In the genomic region with DNA sequence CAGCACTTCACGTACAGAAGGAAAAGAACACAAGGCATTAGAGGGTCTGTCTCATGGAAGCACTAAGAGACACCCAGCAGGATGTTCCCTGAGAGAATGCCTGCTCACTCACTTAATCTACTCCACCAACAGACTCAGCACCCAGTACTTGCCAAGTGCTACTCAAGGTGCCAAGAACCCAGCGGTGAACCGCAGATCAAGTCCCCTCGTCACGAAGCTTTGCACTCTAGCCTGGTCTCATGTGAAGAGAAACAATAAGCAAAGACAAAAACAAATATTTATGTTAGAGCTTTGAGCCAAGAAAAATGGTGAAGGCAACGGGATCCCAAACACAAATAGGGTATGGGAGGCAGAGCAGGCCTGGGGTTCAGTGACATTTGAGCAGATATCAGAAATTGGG, we compare ENCODE assay signal across 25 mouse cellular contexts. TPM values are rescaled to one million over a fixed set of nuclear protein-coding genes. Genes with fewer than 3 reads are reported as not detected.
A peak's percentile ranks its signal among the peaks of the same experiment; 100 is the strongest.
DNase-seq lines count a peak whose midpoint lies in the region; ATAC-seq and TF ChIP-seq lines count a peak whose summit lies in the region.
"Had no signal": no experiment of that assay in that cellular context is flagged by ENCODE, and none has a peak within 500 bp of the region (broad histone marks: within the 10 kb centered on the region; RNA-seq: fewer than 3 reads in every experiment).

No protein-coding gene starts in this region.

- peak overlapping the region; percentile 75 for H3K27ac ChIP-seq in liver, embryonic 12.5 days
- H3K27ac ChIP-seq in liver, embryonic 11.5 days (ENCODE audit: low read depth, low read length): no peak overlapping the region
- H3K27ac ChIP-seq in bone marrow, adult 2 months (ENCODE audit: control insufficient read depth, insufficient read depth, low read depth, low read length, poor library complexity): peak overlapping the region; percentile 48; the same call in 1 of the 2 replicates
- H3K27ac ChIP-seq in liver, embryonic 16.5 days (ENCODE audit: low read length): peak overlapping the region; percentile 21; the same call in 1 of the 2 replicates
- H3K27ac ChIP-seq: embryonic facial prominence, embryonic 15.5 days; forebrain, embryonic 15.5 days; hindbrain, embryonic 15.5 days; midbrain, embryonic 10.5 days; neural tube, embryonic 13.5 days had no signal

- H3K9ac ChIP-seq in liver, embryonic 12.5 days: peak overlapping the region; percentile 39
- H3K9ac ChIP-seq in liver, embryonic 11.5 days (ENCODE audit: low read depth, low read length): no peak overlapping the region
- H3K9ac ChIP-seq in liver, embryonic 16.5 days (ENCODE audit: low read depth, low read length): no peak overlapping the region
- H3K9ac ChIP-seq: embryonic facial prominence, embryonic 15.5 days; forebrain, embryonic 15.5 days; hindbrain, embryonic 15.5 days; neural tube, embryonic 13.5 days had no signal

- H3K4me1 ChIP-seq in liver, embryonic 12.5 days: peaks cover 99% of the 10 kb centered on the region
- H3K4me1 ChIP-seq in liver, embryonic 11.5 days (replicated peaks; ENCODE audit: control insufficient read depth, insufficient read depth, low read length): peaks cover 32% of the 10 kb centered on the region
- H3K4me1 ChIP-seq in bone marrow, adult 2 months (ENCODE audit: control insufficient read depth, insufficient read depth, low read length): peaks cover 12% of the 10 kb centered on the region
- peaks cover 64% of the 10 kb centered on the region for H3K4me1 ChIP-seq in liver, embryonic 16.5 days (ENCODE audit: control insufficient read depth, low read depth, low read length)

- no peaks in the 10 kb centered on the region for H3K9me3 ChIP-seq in liver, embryonic 12.5 days (replicated peaks)
- no peaks in the 10 kb centered on the region for H3K9me3 ChIP-seq in liver, embryonic 11.5 days (ENCODE audit: control insufficient read depth, low read length)
- H3K9me3 ChIP-seq in liver, embryonic 16.5 days (replicated peaks; ENCODE audit: control insufficient read depth, low read length): no peaks in the 10 kb centered on the region
- H3K9me3 ChIP-seq: embryonic facial prominence, embryonic 15.5 days; forebrain, embryonic 15.5 days; hindbrain, embryonic 15.5 days; midbrain, embryonic 10.5 days; neural tube, embryonic 13.5 days had no signal

- peak; percentile 21 to 34 for DNase-seq in cerebellum, postnatal 36 days
- DNase-seq in cerebellum, adult 11-12 months: no peak
- no peak for DNase-seq in liver, embryonic 11.5 days (ENCODE audit: low spot score)
- DNase-seq in thymus, postnatal 36 days: no peak
- no peak for DNase-seq in right cerebral cortex, postnatal 14 days
- DNase-seq: adrenal gland, adult 8-10 months; gastrocnemius, postnatal 10 days; heart, adult 11 months; kidney, adult 2 months; kidney, postnatal 25 days; lung, postnatal 14 days; right cerebral cortex, postnatal 4 days; thymus, postnatal 25 days had no signal

- no peak overlapping the region for H3K4me3 ChIP-seq in liver, embryonic 12.5 days
- H3K4me3 ChIP-seq in liver, embryonic 11.5 days (ENCODE audit: low read depth, low read length): no peak overlapping the region
- H3K4me3 ChIP-seq in bone marrow, adult 2 months (replicated peaks; ENCODE audit: control insufficient read depth, low read depth, low read length): no peak overlapping the region
- no peak overlapping the region for H3K4me3 ChIP-seq in liver, embryonic 16.5 days (ENCODE audit: low read depth, low read length)
- H3K4me3 ChIP-seq: embryonic facial prominence, embryonic 15.5 days; forebrain, embryonic 15.5 days; hindbrain, embryonic 15.5 days; midbrain, embryonic 10.5 days; myocyte; neural tube, embryonic 13.5 days had no signal

- H3K36me3 ChIP-seq in liver, embryonic 12.5 days: peaks cover 27% of the 10 kb centered on the region; the same call in 1 of the 2 replicates
- no peaks in the 10 kb centered on the region for H3K36me3 ChIP-seq in liver, embryonic 11.5 days (ENCODE audit: control insufficient read depth, insufficient read depth, low read length)
- H3K36me3 ChIP-seq in liver, embryonic 16.5 days (ENCODE audit: control insufficient read depth, insufficient read depth): no peaks in the 10 kb centered on the region
- H3K36me3 ChIP-seq: embryonic facial prominence, embryonic 15.5 days; forebrain, embryonic 15.5 days; hindbrain, embryonic 15.5 days had no signal

- H3K4me2 ChIP-seq in liver, embryonic 12.5 days: no peak overlapping the region
- no peak overlapping the region for H3K4me2 ChIP-seq in liver, embryonic 11.5 days
- no peak overlapping the region for H3K4me2 ChIP-seq in liver, embryonic 16.5 days (ENCODE audit: low read depth, low read length)
- H3K4me2 ChIP-seq: embryonic facial prominence, embryonic 15.5 days; forebrain, embryonic 15.5 days; heart, embryonic 11.5 days; hindbrain, embryonic 15.5 days; neural tube, embryonic 13.5 days had no signal

- 82% methylated on average over 6 of the region's 6 CpGs for WGBS in liver, embryonic 12.5 days (ENCODE audit: insufficient replicate concordance)
- 87% methylated on average over 6 of the region's 6 CpGs for WGBS in liver, embryonic 11.5 days
- 78% methylated on average over 6 of the region's 6 CpGs for WGBS in bone marrow, adult 2 months
- 85% methylated on average over 6 of the region's 6 CpGs for WGBS in liver, embryonic 16.5 days (ENCODE audit: insufficient replicate concordance)

- TF ChIP-seq CTCF in bone marrow, adult 2 months (IDR thresholded peaks at IDR 0.05; ENCODE audit: control insufficient read depth, insufficient read depth, low read length): no peak

- no peak for TF ChIP-seq POLR2A in bone marrow, adult 2 months (IDR thresholded peaks at IDR 0.05; ENCODE audit: borderline replicate concordance, control insufficient read depth, low read depth, low read length)

- H3K27me3 ChIP-seq in liver, embryonic 12.5 days (replicated peaks): no peaks in the 10 kb centered on the region
- H3K27me3 ChIP-seq in liver, embryonic 11.5 days (replicated peaks; ENCODE audit: control insufficient read depth, insufficient read depth, low read length): no peaks in the 10 kb centered on the region
- H3K27me3 ChIP-seq in liver, embryonic 16.5 days (ENCODE audit: control insufficient read depth, insufficient read depth, low read depth, low read length): no peaks in the 10 kb centered on the region
- H3K27me3 ChIP-seq: embryonic facial prominence, embryonic 15.5 days; forebrain, embryonic 15.5 days; hindbrain, embryonic 15.5 days; neural tube, embryonic 13.5 days had no signal

- ATAC-seq in liver, embryonic 12.5 days: no peak
- no peak for ATAC-seq in liver, embryonic 11.5 days (replicated peaks; ENCODE audit: low FRiP score)
- no peak for ATAC-seq in liver, embryonic 16.5 days (ENCODE audit: low read depth)
- ATAC-seq: CD4-positive, CD25-positive, alpha-beta regulatory T cell, adult 4 months; forebrain, embryonic 15.5 days; midbrain, embryonic 16.5 days had no signal

RNA-seq across cellular contexts. Expression of a gene that starts 5.5 kb away (rescaled TPM):
- 21.9 and 24.5 TPM in 2 replicates for polyA plus RNA-seq in liver, embryonic 12.5 days (2016; fragmentation: Nextera tagmentation; extraction: Ambion mirVana)
- 13.3 and 14.3 TPM in 2 replicates for polyA plus RNA-seq in liver, embryonic 11.5 days (2014; fragmentation: Nextera tagmentation; extraction: Ambion mirVana)
- polyA plus RNA-seq in bone marrow, adult 2 months (2011; ENCODE audit: insufficient read depth, insufficient read length, low replicate concordance, missing spikeins): 19.5 and 31.8 TPM in 2 replicates
- polyA plus RNA-seq in liver, embryonic 16.5 days (2015; fragmentation: Nextera tagmentation; extraction: Ambion mirVana): 4.3 and 5.9 TPM in 2 replicates

RNA-seq across cellular contexts. Expression of a gene that starts 54.0 kb away (rescaled TPM):
- polyA plus RNA-seq in liver, embryonic 12.5 days (2016; fragmentation: Nextera tagmentation; extraction: Ambion mirVana): 23.9 and 25.5 TPM in 2 replicates
- 30.8 and 35.0 TPM in 2 replicates for polyA plus RNA-seq in liver, embryonic 11.5 days (2014; fragmentation: Nextera tagmentation; extraction: Ambion mirVana)
- polyA plus RNA-seq in bone marrow, adult 2 months (2011; ENCODE audit: insufficient read depth, insufficient read length, low replicate concordance, missing spikeins): 7.2 and 13.9 TPM in 2 replicates
- polyA plus RNA-seq in liver, embryonic 16.5 days (2015; fragmentation: Nextera tagmentation; extraction: Ambion mirVana): 9.0 and 9.1 TPM in 2 replicates

Comparison
In these comparisons a context has a peak if more than half of its experiments do, and no peak if none do; other contexts are left out.
1. DNase-seq: peak in cerebellum, postnatal 36 days (2 of 2); none in cerebellum, adult 11-12 months (single experiment), liver, embryonic 11.5 days (single experiment), thymus, postnatal 36 days (0 of 2) and right cerebral cortex, postnatal 14 days (single experiment).